In the genomic region with DNA sequence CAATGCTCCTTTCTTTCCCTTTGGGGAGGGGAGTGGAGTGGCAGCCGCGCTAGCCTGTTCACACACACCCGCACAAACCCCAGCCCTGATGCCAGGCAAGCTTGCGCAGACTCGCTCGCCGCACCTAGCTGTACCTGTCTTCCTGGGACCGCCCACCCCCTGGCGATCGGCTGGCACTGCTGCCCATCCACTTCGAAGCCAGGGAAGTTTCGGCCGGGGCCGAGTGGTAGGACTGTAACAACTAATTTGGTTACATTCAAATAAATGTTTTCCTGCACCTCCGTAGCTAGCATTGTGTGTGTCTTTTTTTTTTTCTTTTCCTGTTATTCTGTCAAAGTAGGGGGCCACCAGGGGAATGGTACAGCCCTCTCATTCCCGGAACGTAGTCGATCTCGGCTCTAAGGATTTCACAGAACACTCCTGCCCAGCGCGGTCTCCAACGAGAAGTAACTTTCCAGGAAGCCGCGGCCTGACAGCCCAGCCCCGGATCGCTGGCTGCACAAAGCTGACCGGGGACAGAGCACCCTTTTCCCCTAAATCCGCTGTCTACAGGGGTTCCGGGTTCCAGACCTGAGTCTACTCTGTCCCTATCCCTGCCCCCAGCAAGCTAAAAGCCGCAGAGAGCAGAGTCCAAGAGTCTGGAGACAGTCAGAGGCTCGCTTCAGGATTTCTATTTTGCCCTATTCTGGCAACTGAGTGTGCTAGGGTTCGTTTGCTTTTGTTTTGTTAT, we compare ENCODE assay signal across 8 mouse cellular contexts. TPM values are rescaled to one million over a fixed set of nuclear protein-coding genes. Genes with fewer than 3 reads are reported as not detected.
DNase-seq lines count a peak whose midpoint lies in the region; ATAC-seq lines count a peak whose summit lies in the region.

No protein-coding gene starts in this region.

- peak overlapping the region; percentile 71 for H3K9ac ChIP-seq in heart, embryonic 12.5 days
- H3K9ac ChIP-seq in kidney, embryonic 16.5 days (replicated peaks; ENCODE audit: low read length), result peak overlapping the region; percentile 69
- H3K9ac ChIP-seq in midbrain, embryonic 12.5 days (replicated peaks), result peak overlapping the region; percentile 47

- peak overlapping the region; percentile 58 for H3K4me3 ChIP-seq in heart, embryonic 12.5 days
- H3K4me3 ChIP-seq in kidney, embryonic 16.5 days (ENCODE audit: low read length), result peak overlapping the region; percentile 52
- peak overlapping the region; percentile 36 for H3K4me3 ChIP-seq in midbrain, embryonic 12.5 days

- no peak overlapping the region for H3K27ac ChIP-seq in heart, embryonic 12.5 days (ENCODE audit: poor library complexity, severe bottlenecking)
- no peak overlapping the region for H3K27ac ChIP-seq in kidney, embryonic 16.5 days (ENCODE audit: low read length)
- H3K27ac ChIP-seq in midbrain, embryonic 12.5 days (replicated peaks), result no peak overlapping the region

- H3K36me3 ChIP-seq in heart, embryonic 12.5 days, result no peaks in the 10 kb centered on the region
- no peaks in the 10 kb centered on the region for H3K36me3 ChIP-seq in kidney, embryonic 16.5 days (ENCODE audit: insufficient read depth, low read length)
- no peaks in the 10 kb centered on the region for H3K36me3 ChIP-seq in midbrain, embryonic 12.5 days

- H3K4me1 ChIP-seq in heart, embryonic 12.5 days (replicated peaks), result peaks cover 34% of the 10 kb centered on the region
- peaks cover 50% of the 10 kb centered on the region for H3K4me1 ChIP-seq in kidney, embryonic 16.5 days (ENCODE audit: insufficient read depth, low read length)
- peaks cover 43% of the 10 kb centered on the region for H3K4me1 ChIP-seq in midbrain, embryonic 12.5 days

- ATAC-seq in CD4-positive, CD25-positive, alpha-beta regulatory T cell, adult 4 months, result no peak
- ATAC-seq in heart, embryonic 12.5 days (ENCODE audit: insufficient number of reproducible peaks, low FRiP score), result no peak
- no peak for ATAC-seq in kidney, embryonic 16.5 days (ENCODE audit: low FRiP score, low TSS enrichment)
- no peak for ATAC-seq in midbrain, embryonic 12.5 days (ENCODE audit: low FRiP score, low read depth)

- no peaks in the 10 kb centered on the region for H3K9me3 ChIP-seq in heart, embryonic 12.5 days (replicated peaks)
- H3K9me3 ChIP-seq in kidney, embryonic 16.5 days (ENCODE audit: low read length), result no peaks in the 10 kb centered on the region
- H3K9me3 ChIP-seq in midbrain, embryonic 12.5 days, result no peaks in the 10 kb centered on the region

- H3K27me3 ChIP-seq in heart, embryonic 12.5 days (replicated peaks), result peaks cover 18% of the 10 kb centered on the region
- peaks cover 18% of the 10 kb centered on the region for H3K27me3 ChIP-seq in kidney, embryonic 16.5 days (ENCODE audit: insufficient read depth, low read length)
- peaks cover 74% of the 10 kb centered on the region for H3K27me3 ChIP-seq in midbrain, embryonic 12.5 days

- 2% methylated on average over 30 of the region's 32 CpGs for WGBS in heart, embryonic 12.5 days
- WGBS in kidney, embryonic 16.5 days, result 2% methylated on average over 32 of the region's 32 CpGs
- WGBS in midbrain, embryonic 12.5 days, result under 1% methylated on average over 30 of the region's 32 CpGs

- peak overlapping the region; percentile 97 for H3K4me2 ChIP-seq in heart, embryonic 12.5 days
- peak overlapping the region; percentile 99 for H3K4me2 ChIP-seq in kidney, embryonic 16.5 days (replicated peaks; ENCODE audit: low read depth, low read length)
- peak overlapping the region; percentile 69 for H3K4me2 ChIP-seq in midbrain, embryonic 12.5 days (replicated peaks)

- DNase-seq in CD4-positive, CD25-positive, alpha-beta regulatory T cell, adult 2 months (ENCODE audit: low read depth, low spot score), result peak; percentile 45
- peak; percentile 65 for DNase-seq in cerebellum, adult 9-11 months
- no peak for DNase-seq in ovary, postnatal 10 days (ENCODE audit: low spot score)
- no peak for DNase-seq in frontal cortex, postnatal 10 days (ENCODE audit: low spot score in 2 of 2)

RNA-seq across cellular contexts. Expression of gene Gm37419, which starts 7.1 kb away (rescaled TPM):
- not detected for polyA plus RNA-seq in CD4-positive, CD25-positive, alpha-beta regulatory T cell, adult 4 months (2017; shearing (Covaris generic))
- not detected in 2 replicates for polyA plus RNA-seq in heart, embryonic 12.5 days (2016; fragmentation: Nextera tagmentation; extraction: Ambion mirVana)
- not detected in 2 replicates for polyA plus RNA-seq in kidney, embryonic 16.5 days (2015; fragmentation: Nextera tagmentation; extraction: Ambion mirVana)
- polyA plus RNA-seq in midbrain, embryonic 12.5 days (2016; fragmentation: Nextera tagmentation; extraction: Ambion mirVana), result not detected in 2 replicates

RNA-seq across cellular contexts. Expression of gene Bcl6, which starts 7.5 kb away (rescaled TPM):
- 10 to 100 TPM in 1 of 2 experiments, 1 to 10 TPM in 1; 6.2 to 23.8 TPM for polyA plus RNA-seq in CD4-positive, CD25-positive, alpha-beta regulatory T cell, adult 4 months (2017; shearing (Covaris generic))
- 0.24 and 0.35 TPM in 2 replicates for polyA plus RNA-seq in heart, embryonic 12.5 days (2016; fragmentation: Nextera tagmentation; extraction: Ambion mirVana)
- 0.84 and 0.94 TPM in 2 replicates for polyA plus RNA-seq in kidney, embryonic 16.5 days (2015; fragmentation: Nextera tagmentation; extraction: Ambion mirVana)
- polyA plus RNA-seq in midbrain, embryonic 12.5 days (2016; fragmentation: Nextera tagmentation; extraction: Ambion mirVana), result 0.15 and 0.25 TPM in 2 replicates

RNA-seq across cellular contexts. Expression of gene Rtp2, which starts 49.0 kb away (rescaled TPM):
- polyA plus RNA-seq in CD4-positive, CD25-positive, alpha-beta regulatory T cell, adult 4 months (2017; shearing (Covaris generic)), result under 1 TPM; 0.13 to 0.33 TPM
- polyA plus RNA-seq in heart, embryonic 12.5 days (2016; fragmentation: Nextera tagmentation; extraction: Ambion mirVana), result not detected in 2 replicates
- polyA plus RNA-seq in kidney, embryonic 16.5 days (2015; fragmentation: Nextera tagmentation; extraction: Ambion mirVana), result not detected in 2 replicates
- not detected in 2 replicates for polyA plus RNA-seq in midbrain, embryonic 12.5 days (2016; fragmentation: Nextera tagmentation; extraction: Ambion mirVana)

Comparison
In these comparisons a context has a peak if more than half of its experiments do, and no peak if none do; other contexts are left out.
1. DNase-seq: peak in CD4-positive, CD25-positive, alpha-beta regulatory T cell, adult 2 months (single experiment) and cerebellum, adult 9-11 months (single experiment); none in ovary, postnatal 10 days (single experiment) and frontal cortex, postnatal 10 days (0 of 2).
2. Peak in every context shown above with its lines, with median percentiles within 50 percentile points of each other: H3K4me2 ChIP-seq, H3K4me3 ChIP-seq and H3K9ac ChIP-seq.